Mouse (Mus musculus): Measurements from ENCODE around the gene Slc35b2.

Slc35b2 gene

DNA sequence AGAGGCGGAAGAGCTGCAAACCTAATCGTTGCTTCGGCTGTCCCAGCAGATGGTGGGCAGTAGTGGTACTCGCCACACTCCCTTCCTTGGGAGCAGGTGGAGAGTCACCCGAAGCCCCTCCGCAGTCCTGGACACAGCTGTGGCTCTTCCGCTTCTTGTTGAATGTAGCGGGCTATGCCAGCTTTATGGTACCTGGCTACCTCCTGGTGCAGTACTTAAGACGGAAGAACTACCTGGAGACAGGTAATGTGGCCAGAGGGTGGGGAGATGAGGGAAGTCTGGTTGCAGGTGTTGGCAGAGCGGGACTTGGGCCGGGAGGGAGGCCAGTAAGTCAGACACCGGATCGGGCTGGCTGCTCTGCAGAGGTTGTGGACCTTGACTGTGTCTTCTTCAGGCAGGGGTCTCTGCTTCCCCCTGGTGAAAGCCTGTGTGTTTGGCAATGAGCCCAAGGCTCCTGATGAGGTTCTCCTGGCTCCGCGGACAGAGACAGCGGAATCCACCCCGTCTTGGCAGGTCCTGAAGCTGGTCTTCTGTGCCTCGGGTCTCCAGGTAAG lies 934 bp downstream of the Slc35b2 start:
- DNase-seq (ENCODE audit: low spot score): no peak

DNA sequence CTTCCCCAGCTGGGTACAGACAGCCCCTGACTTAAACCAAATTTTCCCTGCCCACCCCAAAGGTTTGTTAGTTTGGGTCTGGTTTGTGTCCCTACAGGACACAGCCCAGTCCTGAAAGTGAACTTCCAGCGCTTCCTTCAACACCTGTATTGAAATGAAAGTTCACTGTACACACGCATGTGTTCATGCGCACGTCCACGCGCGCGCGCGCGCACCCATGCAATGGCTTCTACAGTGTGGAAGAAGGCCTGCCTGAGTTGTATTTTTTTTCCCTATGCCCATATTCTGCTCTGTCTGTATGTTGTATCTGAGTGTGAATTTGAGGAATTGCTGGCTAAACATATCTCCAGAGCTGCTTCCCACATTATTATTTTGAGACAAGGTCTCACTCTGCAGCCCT lies 1.4 kb downstream of the Slc35b2 start:
- no peak for DNase-seq (ENCODE audit: low spot score)

DNA sequence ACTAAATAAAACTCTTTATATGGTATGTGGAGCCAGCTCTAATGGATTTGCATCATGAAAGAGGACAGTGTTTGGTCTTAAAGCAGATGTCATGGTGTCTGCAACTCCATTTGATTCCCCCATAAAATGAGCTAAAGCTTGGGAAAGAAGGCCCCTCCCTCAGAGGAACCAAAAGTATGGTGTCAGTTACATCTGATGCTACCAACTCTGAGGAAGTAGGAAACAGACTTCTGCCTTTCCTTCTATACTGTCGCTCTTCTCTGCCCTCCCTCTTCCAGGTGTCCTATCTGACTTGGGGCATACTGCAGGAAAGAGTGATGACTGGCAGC lies 2.3 kb downstream of the Slc35b2 start:
- DNase-seq (ENCODE audit: low spot score): no peak

DNA sequence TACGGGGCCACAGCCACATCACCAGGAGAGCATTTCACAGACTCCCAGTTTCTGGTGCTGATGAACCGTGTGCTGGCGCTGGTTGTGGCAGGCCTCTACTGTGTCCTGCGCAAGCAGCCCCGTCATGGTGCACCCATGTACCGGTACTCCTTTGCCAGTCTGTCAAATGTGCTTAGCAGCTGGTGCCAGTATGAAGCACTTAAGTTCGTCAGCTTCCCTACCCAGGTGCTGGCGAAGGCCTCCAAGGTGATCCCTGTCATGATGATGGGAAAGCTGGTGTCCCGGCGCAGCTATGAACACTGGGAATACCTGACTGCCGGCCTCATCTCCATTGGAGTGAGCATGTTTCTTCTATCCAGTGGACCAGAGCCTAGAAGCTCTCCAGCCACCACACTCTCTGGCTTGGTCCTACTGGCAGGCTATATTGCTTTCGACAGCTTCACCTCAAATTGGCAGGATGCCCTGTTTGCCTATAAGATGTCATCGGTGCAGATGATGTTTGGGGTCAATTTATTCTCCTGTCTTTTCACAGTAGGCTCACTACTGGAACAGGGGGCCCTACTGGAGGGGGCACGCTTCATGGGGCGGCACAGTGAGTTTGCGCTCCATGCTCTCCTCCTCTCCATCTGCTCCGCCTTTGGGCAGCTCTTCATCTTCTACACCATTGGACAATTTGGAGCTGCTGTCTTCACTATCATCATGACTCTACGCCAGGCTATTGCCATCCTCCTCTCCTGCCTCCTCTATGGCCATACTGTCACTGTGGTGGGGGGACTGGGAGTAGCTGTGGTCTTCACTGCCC lies 2.9 kb downstream of the Slc35b2 start:
- DNase-seq (ENCODE audit: low spot score): no peak

DNA sequence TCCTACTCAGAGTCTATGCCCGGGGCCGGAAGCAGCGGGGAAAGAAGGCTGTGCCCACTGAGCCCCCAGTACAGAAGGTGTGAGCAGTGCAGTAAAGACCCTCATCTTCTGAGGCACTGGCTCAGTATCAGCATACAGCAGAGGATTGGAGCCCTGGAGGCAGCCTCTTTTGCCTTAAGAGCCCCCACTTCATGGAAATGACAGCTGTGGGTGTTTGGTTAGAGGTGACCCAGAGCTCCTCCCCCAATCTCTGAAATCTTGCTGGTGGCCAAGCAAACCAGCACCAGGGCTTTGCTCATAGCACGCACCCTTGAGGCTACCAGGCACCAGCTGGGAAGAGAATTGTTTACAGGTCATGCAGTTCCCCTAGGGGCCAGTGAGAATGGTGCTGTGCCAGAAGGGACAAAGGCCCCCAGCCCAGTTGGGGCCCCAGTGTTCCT lies 3.5 kb downstream of the Slc35b2 start:
- no peak for DNase-seq (ENCODE audit: low spot score)

DNA sequence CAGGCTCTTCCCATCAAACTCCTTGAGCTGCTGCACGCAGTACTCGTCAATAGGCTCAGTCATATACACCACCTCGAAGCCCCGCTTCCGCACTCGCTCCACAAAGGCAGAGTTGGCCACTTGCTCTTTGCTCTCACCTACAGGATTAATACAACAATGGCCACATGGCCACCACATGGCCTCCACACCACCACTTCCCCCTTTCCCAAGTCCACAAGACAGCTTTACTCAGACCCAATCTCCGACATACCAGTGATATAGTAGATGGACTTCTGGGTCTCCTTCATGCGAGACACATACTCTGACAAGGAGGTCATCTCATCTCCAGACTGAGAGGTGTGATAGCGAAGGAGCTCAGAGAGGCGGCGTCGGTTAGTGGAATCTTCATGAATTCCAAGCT lies 5.3 kb downstream of the Slc35b2 start:
- DNase-seq (ENCODE audit: low spot score): no peak

DNA sequence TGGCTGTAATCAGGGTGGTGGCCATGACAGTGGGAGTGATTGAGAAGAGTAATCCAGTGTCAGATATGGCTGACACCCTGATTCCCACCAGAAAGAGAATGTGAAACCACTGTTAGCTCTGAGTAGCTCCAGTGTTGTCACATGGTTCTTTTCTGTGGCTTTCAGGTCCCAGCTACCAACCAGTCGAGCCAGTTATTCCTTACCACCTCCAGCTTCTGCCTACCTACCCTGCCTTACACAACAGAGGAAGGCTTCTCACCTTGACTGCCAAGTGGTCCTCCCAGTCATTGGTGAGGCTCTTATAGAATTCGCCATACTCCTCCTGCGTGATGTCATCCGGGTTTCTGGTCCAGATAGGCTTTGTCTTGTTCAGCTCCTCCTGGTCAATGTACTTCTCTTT lies 6.3 kb downstream of the Slc35b2 start:
- DNase-seq (ENCODE audit: low spot score): no peak

DNA sequence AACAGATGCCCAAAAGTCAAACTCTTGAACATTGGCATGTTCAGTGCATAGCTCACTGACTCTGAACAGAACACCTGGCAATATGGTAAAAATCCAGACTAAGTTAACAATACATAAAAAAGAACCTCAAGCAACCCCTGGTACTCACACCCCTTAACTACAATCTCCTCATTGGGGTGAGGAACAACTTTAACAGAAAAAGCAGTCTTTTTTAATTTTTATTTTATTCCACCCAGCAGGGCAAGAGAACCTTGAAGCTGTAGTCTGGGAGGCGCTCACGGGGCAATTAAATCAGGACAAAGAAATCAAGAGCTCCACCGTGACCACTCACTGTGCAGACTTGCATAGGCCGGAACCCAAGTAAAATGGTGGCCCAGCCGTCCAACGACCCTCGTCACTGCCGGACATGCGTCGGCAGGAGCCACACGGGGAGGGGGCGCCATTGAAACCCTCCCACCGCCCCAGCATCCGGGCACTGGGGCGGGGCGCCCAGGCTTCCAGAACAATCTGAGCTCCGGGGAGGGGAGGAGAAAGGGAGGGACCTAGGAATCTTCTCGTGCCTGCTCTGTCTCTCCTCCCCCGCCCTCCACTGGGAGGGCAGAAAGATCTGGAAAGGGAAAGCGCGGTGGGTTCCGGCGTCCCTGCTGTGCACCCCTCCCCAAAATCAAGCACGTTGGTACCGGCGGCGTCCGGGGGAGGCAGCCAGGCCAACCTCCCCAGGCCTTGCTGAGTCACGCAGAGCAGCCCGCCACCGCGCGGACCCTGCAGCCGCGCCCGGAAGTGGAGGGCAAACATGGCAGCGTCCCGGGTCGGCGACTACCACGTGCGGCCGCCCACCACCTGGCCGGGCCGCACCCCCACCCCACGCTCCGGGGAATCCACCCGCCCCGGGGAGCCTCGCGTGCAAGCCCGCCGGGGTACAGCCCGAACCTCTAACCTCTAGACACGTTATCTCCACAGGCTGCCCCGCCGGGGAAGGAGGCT lies 8.7 kb downstream of the Slc35b2 start:
- peak; percentile 65 for DNase-seq (ENCODE audit: low spot score)

DNA sequence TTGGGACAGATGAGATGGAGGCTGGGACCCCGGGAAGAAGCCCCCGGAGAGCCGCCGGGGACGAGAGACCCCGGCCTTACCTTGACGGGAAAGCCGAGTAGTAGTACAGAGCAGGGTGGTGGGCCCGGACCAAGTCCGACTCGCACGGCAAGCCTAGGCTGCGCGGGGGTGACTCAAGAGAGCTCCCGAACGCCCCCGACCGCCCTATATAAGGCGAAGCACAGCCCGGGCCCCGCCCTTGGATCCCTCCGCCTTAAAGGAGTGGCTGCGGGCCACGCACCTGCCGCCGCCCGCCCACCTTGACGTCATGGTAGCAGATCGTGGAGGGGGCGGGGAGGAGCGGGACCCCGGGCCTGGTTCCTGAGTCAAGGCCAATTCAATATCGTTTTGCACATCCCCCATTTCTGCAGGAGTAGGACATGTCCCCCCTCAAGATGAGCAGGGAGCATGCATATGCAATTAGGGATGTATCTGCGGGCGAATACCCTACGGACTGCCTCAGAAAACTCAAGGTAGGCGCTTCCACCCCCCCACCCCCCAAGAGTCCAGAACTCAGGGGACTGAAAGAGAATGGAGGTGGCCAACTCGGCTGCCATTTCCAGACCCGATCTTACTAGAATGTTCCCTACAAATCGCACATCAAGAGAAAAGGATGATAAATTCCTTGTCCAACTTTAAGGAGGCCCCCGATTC lies 9.6 kb downstream of the Slc35b2 start, which contains the start of gene Hsp90ab1:
Gene Hsp90ab1 (minus strand): TSS at position 185 of the 693 bp plus-strand sequence.
- peak; percentile 97 for DNase-seq (ENCODE audit: low spot score)

DNA sequence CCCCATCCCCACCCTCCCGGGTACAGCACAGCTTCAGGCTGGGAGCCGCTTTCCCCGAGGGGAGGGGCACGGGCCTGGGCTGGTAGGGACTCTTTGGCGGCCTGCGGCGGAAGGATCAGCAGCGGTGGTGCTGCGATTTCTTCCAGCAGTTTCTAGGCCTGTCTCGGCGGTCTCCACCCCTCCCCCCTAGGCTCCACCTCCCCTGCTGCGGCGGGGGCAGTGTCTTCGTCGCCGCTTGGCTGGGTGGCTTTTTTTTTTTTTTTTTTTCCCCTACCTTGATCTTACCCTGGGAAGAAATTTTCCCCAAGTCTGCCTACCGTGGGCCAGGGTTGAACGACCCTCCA lies 10.1 kb downstream of the Slc35b2 start:
- peak; percentile 94 for DNase-seq (ENCODE audit: low spot score)

DNA sequence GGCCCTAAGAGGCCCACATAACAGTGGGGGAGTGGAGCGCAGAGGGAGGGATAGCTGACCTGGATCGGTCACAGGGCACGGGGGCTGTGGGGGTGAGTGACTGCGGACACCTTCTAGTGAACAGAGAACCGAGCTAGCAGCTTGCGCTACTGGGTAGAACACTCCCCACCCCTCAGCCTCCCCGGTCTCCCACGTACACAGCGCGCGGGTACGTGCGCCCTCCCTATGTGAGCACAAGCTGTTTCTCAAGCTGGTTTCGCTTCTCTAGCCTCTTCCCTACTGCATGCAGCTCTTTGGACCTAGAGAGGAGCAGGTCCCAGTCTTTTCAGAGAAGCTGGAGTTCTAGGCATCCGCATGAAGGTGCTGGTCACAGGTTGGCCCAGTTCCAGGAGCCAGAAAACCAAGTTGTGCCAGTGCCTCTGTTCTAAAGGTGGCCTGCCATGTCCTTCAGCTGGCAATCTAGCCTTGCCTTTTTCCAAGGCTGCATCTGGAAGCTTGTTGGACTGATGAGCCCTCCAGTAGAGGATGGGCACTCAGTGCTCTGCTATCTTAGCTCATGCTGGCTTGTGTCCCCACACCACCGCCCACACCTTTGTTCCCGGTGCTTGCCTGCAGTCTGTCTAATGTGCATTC lies 10.6 kb downstream of the Slc35b2 start:
- DNase-seq (ENCODE audit: low spot score): peak; percentile 82

DNA sequence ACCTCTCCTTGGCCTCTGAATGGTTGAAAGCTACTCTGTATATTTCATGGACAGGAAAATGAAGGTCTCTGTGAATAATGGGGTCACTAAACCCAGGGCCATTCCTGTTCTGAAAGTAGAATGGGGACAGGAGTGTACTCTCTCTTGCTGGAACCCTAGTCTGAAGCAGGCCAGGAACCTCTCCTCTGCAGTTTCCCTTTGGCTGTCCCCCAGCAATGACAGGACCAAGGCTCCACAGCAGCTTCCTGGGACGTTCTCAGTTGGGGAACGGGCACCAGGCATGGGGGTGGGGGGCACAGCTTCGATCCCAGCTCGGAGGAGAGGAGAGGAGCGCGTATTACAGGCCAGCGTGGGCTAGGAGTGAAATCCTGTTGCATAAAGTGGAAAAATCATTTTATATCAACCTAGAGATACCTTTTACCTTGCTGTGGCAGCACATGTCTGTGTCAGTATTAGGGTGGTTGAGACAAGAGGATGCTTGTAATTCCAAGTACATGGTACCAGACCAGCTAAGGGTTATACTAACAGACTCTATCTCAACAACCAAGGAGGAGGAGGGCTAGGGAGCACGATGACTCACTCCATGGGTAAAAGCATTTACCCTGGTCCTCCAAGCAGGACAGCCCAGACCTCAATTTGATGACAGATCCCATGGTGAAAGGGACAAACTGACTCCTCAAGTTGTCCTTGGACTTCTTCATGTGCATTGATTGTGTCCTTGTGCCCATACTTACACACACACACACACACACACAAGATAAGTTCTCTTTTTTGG lies 11.6 kb downstream of the Slc35b2 start:
- DNase-seq (ENCODE audit: low spot score): no peak

DNA sequence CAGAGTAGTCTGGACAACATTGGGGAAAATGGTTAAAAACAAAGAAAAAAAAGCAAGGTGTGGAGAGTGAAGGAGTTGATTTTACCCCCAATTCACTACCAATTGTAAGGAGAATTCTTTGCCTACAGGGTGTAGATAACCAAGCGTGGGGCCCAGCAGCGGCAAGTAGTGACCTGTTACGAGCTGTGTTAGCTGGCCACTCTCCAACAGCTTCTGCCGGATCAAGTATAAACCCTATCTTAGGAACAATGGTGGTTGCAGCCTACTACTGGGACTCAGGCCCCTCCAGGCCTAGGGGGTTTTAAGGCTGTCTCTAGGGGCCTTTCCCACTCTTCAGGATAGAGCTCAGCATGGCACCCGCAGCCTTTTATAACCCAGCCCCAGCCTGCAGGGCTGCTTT lies 14.6 kb downstream of the Slc35b2 start:
- DNase-seq (ENCODE audit: low spot score): no peak

DNA sequence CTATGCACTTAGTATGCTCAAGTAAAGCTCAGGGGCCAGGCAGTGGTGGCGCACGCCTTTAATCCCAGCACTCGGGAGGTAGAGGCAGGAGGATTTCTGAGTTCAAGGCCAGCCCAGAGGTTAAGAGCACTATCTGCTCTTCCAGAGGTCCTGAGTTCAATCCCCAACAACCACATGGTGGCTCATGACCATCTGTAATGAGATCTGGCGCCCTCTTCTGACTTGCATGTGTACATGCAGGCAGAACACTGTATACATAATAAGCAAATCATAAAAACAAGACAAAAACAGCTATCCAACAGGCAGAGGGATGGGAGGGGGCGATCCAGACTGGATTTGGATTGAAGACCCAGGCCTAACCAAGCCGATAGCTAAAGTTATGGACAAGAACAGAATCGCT lies 15.2 kb downstream of the Slc35b2 start:
- no peak for DNase-seq (ENCODE audit: low spot score)

DNA sequence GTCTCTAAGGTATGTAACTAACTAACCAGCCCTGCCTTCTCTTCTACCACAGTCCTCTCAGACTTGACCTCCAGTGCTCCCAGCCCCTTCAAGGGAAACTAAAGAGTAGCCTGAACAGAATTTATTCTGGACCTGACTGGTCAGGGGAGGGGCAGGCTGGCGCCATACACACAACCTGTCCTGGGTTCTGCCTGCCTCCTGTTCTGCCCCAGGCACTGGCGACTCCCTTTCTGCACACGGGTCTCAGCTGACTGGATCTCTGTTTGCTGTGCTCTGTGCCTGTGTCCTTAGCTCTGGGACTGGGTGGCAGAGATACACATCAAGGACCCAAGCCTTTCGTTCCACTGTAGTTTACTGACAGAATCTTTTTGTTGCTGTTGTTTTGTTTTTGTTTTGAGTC lies 15.9 kb downstream of the Slc35b2 start:
- DNase-seq (ENCODE audit: low spot score): no peak

DNA sequence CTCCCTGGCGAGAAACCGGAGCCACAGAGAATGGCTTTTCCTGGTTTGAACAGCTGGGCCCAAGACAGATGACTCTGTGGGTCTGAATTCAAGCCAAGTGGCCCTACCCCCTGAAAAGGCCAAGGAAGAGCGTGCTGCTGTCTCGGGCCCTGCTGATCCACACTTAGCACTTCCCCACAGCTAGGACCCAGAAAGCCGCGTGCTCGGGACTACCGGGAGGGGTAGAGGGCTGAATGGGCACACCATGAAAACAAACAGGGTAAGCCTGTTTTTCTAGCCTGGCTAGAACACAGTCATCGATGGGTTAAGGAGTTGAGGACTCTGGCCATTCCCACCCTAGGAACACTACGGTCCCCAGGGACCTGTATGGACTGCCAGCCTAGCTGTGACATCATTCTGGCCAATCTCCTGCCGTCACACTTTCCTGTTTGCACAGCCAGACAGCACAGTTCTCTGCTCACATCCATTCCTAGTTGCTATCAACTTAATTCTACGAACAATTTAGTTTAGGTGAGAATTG lies 17.3 kb downstream of the Slc35b2 start:
- DNase-seq (ENCODE audit: low spot score): no peak

DNA sequence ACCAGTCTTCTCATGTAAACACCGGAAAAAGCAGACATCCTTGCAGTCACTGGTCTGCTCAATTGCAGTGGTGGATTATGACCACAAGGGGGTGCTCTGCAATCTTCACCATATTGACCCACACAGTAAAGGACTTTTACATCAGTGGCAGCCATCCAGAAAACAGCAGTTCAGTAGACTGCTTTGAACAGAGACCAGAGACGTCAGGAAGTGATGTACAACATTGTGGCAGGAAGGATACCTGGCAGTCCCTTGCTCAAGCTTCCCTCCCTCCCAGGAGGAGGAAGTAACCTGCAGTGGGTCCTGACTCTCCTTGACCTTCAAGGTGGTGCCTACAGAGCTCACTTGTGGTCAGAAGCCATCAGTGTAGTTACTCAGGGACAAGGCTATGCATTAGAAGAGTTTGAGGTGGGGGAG lies 17.9 kb downstream of the Slc35b2 start:
- no peak for DNase-seq (ENCODE audit: low spot score)

DNA sequence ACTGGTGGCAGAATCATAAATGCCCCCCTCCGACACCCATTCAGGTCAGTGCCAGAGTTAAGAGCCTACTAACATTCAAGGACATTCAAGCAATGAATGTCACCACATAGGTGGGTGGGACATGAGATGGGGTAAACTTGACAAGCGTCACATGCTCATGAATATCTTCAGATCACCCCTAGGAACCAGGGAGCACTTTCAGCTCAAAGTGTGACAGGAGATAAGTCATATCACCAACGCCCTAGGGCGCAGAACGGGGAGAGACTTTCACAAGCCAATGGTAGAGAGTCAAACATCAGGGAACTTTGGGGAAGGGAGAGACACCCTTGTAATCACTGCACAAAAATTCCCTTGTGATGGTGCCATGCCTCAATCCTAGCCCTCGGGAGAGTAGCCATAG lies 18.5 kb downstream of the Slc35b2 start:
- no peak for DNase-seq (ENCODE audit: low spot score)

DNA sequence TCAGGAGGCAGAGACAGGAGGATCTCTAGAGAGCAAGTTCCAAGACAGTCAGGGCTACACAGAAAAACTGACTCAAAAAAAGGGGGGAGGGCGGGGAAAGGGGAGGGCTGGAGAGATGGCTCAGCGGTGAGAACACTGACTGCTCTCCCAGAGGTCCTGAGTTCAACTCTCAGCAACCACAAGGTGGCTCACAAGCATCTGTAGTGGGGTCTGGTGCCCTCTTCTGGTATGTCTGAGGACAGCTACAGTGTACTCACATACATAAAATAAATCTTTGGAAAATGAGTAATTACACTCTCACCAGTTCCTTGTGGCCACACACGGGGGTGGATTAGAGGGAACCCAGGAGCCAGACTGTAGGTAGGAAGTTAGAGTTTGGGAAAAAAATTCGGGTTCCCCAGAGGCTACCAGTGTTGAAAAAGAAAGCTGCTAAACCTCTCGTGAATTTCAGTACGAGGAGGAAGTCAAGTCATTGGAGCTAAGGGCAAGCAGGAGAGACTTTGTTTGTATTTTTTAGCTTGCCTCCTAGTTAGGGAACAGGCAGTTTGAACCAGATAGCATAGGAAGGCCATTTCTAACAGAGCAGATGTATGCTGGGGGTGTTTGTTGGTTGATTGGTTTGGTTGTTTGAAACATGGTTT lies 19.2 kb downstream of the Slc35b2 start:
- DNase-seq (ENCODE audit: low spot score): no peak
